17 mouse cellular contexts compared by ENCODE assay signal in genomic region chr13:16716796-16717749, GRCm38 (mm10).
DNase-seq lines count a peak whose midpoint lies in the region; ATAC-seq and TF ChIP-seq lines count a peak whose summit lies in the region.
"Had no signal": no experiment of that assay in that cellular context is flagged by ENCODE, and none has a peak within 500 bp of the region (broad histone marks: within the 10 kb centered on the region; RNA-seq: fewer than 3 reads in every experiment).

No protein-coding gene starts in this region.

- 47% methylated on average over 5 of the region's 5 CpGs for WGBS in kidney, postnatal 0 days
- WGBS in kidney, adult 2 months = 51% methylated on average over 5 of the region's 5 CpGs
- 50% methylated on average over 5 of the region's 5 CpGs for WGBS in neural tube, embryonic 14.5 days

- no peaks in the 10 kb centered on the region for H3K4me1 ChIP-seq in kidney, postnatal 0 days (replicated peaks; ENCODE audit: insufficient read depth, low read length)
- H3K4me1 ChIP-seq in kidney, adult 2 months (ENCODE audit: control insufficient read depth, insufficient read depth, low read length) = 0 out of 2 replicates have a peak, but pooled peaks cover 3% of the 10 kb centered on the region
- H3K4me1 ChIP-seq in neural tube, embryonic 14.5 days (ENCODE audit: control insufficient read depth, insufficient read depth, low read length) = no peaks in the 10 kb centered on the region
- H3K4me1 ChIP-seq: forebrain, embryonic 12.5 days had no signal

- peak; percentile 25 for DNase-seq in kidney, postnatal 0 days (ENCODE audit: low spot score)
- DNase-seq in kidney, adult 2 months = no peak
- DNase-seq in ES-CJ7 (ENCODE audit: low read depth, low spot score) (peak; percentile 8), ZHBTc4 (ENCODE audit: low read depth, low spot score) (peak; percentile 4)
- DNase-seq in frontal cortex, postnatal 14 days (ENCODE audit: low spot score in 2 of 2) = no peak
- DNase-seq in adrenal gland, postnatal 25 days = no peak
- DNase-seq: cerebellum, postnatal 25 days; kidney, adult 9 months; right cerebral cortex, adult 18-20 months had no signal

- H3K27ac ChIP-seq in kidney, postnatal 0 days = no peak overlapping the region
- no peak overlapping the region for H3K27ac ChIP-seq in kidney, adult 2 months (ENCODE audit: insufficient read depth, low read depth, low read length)
- H3K27ac ChIP-seq in neural tube, embryonic 14.5 days (ENCODE audit: low read depth, low read length) = no peak overlapping the region
- H3K27ac ChIP-seq: forebrain, embryonic 12.5 days; layer of hippocampus, adult 2 months; macrophage; midbrain, embryonic 12.5 days; stomach, embryonic 15.5 days had no signal

- H3K4me2 ChIP-seq in kidney, postnatal 0 days (ENCODE audit: low read length) = no peak overlapping the region
- no peak overlapping the region for H3K4me2 ChIP-seq in neural tube, embryonic 14.5 days (ENCODE audit: low read depth, low read length)
- H3K4me2 ChIP-seq: forebrain, embryonic 12.5 days; liver, embryonic 11.5 days; lung, embryonic 14.5 days; midbrain, embryonic 12.5 days; stomach, embryonic 15.5 days had no signal

- no peaks in the 10 kb centered on the region for H3K27me3 ChIP-seq in kidney, postnatal 0 days (ENCODE audit: insufficient read depth, low read length)
- H3K27me3 ChIP-seq in kidney, adult 2 months (replicated peaks; ENCODE audit: control insufficient read depth, insufficient read depth, low read length) = no peaks in the 10 kb centered on the region
- H3K27me3 ChIP-seq in neural tube, embryonic 14.5 days (ENCODE audit: control insufficient read depth, insufficient read depth, low read length) = no peaks in the 10 kb centered on the region
- H3K27me3 ChIP-seq: forebrain, embryonic 12.5 days; midbrain, embryonic 12.5 days; stomach, embryonic 15.5 days had no signal

- H3K4me3 ChIP-seq in kidney, postnatal 0 days (replicated peaks; ENCODE audit: low read depth, low read length) = no peak overlapping the region
- no peak overlapping the region for H3K4me3 ChIP-seq in kidney, adult 2 months (ENCODE audit: insufficient read depth, low read depth, low read length)
- H3K4me3 ChIP-seq in neural tube, embryonic 14.5 days (ENCODE audit: low read depth, low read length) = no peak overlapping the region
- H3K4me3 ChIP-seq: forebrain, embryonic 12.5 days; layer of hippocampus, adult 2 months; midbrain, embryonic 12.5 days; stomach, embryonic 15.5 days had no signal

- no peak for TF ChIP-seq POLR2A in kidney, adult 2 months (IDR thresholded peaks at IDR 0.05; ENCODE audit: low read depth, low read length)

- ATAC-seq in kidney, postnatal 0 days (replicated peaks; ENCODE audit: low FRiP score, low read depth) = no peak
- peak; percentile 34; the same call in 1 of the 2 replicates for ATAC-seq in neural tube, embryonic 14.5 days (ENCODE audit: low read depth)

- no peaks in the 10 kb centered on the region for H3K9me3 ChIP-seq in kidney, postnatal 0 days (replicated peaks; ENCODE audit: low read length)
- H3K9me3 ChIP-seq in neural tube, embryonic 14.5 days (ENCODE audit: control insufficient read depth, low read length) = no peaks in the 10 kb centered on the region
- H3K9me3 ChIP-seq: forebrain, embryonic 12.5 days; midbrain, embryonic 12.5 days; stomach, embryonic 15.5 days had no signal

- H3K36me3 ChIP-seq in kidney, postnatal 0 days (ENCODE audit: insufficient read depth, low read length) = no peaks in the 10 kb centered on the region
- no peaks in the 10 kb centered on the region for H3K36me3 ChIP-seq in kidney, adult 2 months (ENCODE audit: control insufficient read depth, insufficient read depth, low read length)
- no peaks in the 10 kb centered on the region for H3K36me3 ChIP-seq in neural tube, embryonic 14.5 days (ENCODE audit: control insufficient read depth, insufficient read depth, low read length)
- H3K36me3 ChIP-seq: forebrain, embryonic 12.5 days; midbrain, embryonic 12.5 days; stomach, embryonic 15.5 days had no signal

- no peak overlapping the region for H3K9ac ChIP-seq in kidney, postnatal 0 days (ENCODE audit: low read depth, low read length)
- H3K9ac ChIP-seq in neural tube, embryonic 14.5 days (replicated peaks; ENCODE audit: low read depth, low read length) = no peak overlapping the region
- H3K9ac ChIP-seq: forebrain, embryonic 12.5 days; lung, embryonic 14.5 days; midbrain, embryonic 12.5 days; stomach, embryonic 15.5 days had no signal

- TF ChIP-seq CTCF in kidney, postnatal 0 days (IDR thresholded peaks at IDR 0.05; ENCODE audit: low read depth) = no peak
- TF ChIP-seq CTCF in kidney, adult 2 months (conservative IDR thresholded peaks at IDR 0.05; ENCODE audit: insufficient read depth, insufficient read length, low read depth, low read length) = no peak

Comparison
In these comparisons a context has a peak if more than half of its experiments do, and no peak if none do; other contexts are left out.
1. DNase-seq: peak in kidney, postnatal 0 days (single experiment), ES-CJ7 (single experiment) and ZHBTc4 (single experiment); none in kidney, adult 2 months (single experiment), frontal cortex, postnatal 14 days (0 of 2) and adrenal gland, postnatal 25 days (single experiment).